Mouse (Mus musculus) erythroblast, embryonic 14.5 days (primary cell): Measurements from ENCODE around the gene Cuzd1.

Experiments used
- GATA1 ChIP-seq: IDR thresholded peaks from 2 replicates; pipeline ENCODE4 v1.6.1; 2012; ENCODE audit warnings: low read length, inconsistent platforms, mixed read lengths
- TAL1 ChIP-seq: IDR thresholded peaks from 3 replicates; pipeline ENCODE4 v1.6.1; 2012; ENCODE audit warnings: low read length, inconsistent platforms, mixed read lengths

DNA sequence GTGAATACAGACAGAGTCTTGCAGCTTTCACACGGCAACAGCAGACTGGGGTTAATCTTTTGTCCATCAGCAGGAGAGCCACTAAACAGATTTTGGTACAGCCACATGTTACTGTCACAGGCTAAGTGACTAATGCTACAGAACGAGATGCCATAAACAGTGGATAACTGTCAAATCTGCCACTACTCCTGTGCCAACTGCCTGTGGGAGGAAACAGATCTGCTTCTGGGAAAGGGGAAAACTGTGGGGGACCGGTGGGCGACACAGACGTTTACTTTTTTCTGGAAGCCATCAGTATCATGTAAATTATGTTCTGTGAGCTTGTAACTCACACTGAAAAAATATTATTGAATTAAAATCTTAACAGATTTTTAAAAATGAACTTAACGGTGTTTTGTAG lies 61.1 kb downstream of the Cuzd1 start:
- TF ChIP-seq TAL1 (no peak), GATA1 (no peak)
